Mouse (Mus musculus) CH12.LX (cell line): ENCODE measurements around the gene Zfhx3. TPM values are rescaled to one million over a fixed set of nuclear protein-coding genes. Genes with fewer than 3 reads are reported as not detected.

Experiments used
- DNase-seq: peaks from one replicate; pipeline ENCODE4 v3.0.0-alpha.2; 2013; ENCODE audit errors: extremely low read depth
- H3K27ac ChIP-seq: 2 replicates; pipeline ENCODE4 v1.5.1; 2012; ENCODE audit warnings: low read depth, mild to moderate bottlenecking, control low read depth, moderate library complexity; ENCODE audit not compliant: insufficient read depth
- H3K27me3 ChIP-seq: replicated peaks from 2 replicates; pipeline ENCODE3; 2012; ENCODE audit warnings: inconsistent platforms
- H3K36me3 ChIP-seq, 2 experiments: replicated peaks in 1 of 2; 2 replicates each; pipeline versions ENCODE3 to v1.6.1; 2012; ENCODE audit warnings: inconsistent platforms in 1 of 2, low read length in 1 of 2, mild to moderate bottlenecking in 1 of 2, mixed read lengths in 1 of 2, moderate library complexity in 1 of 2; ENCODE audit not compliant: control insufficient read depth in 1 of 2, insufficient read depth in 1 of 2
- H3K4me1 ChIP-seq, 2 experiments: 2 replicates each; pipeline ENCODE4 v1.6.1; 2012; ENCODE audit warnings: inconsistent platforms in 1 of 2, moderate library complexity in 1 of 2; ENCODE audit not compliant: insufficient read depth in 2 of 2, control insufficient read depth in 1 of 2
- H3K4me2 ChIP-seq: 2 replicates; pipeline ENCODE4 v1.6.1; 2012; ENCODE audit warnings: low read depth, mild to moderate bottlenecking, control low read depth; ENCODE audit not compliant: poor library complexity, insufficient read depth, severe bottlenecking
- H3K4me3 ChIP-seq, 3 experiments: fragments of 150-350 bp in 1 of 3; sonication (generic) in 1 of 3; replicated peaks in 1 of 3; 2 replicates each; pipeline versions ENCODE3 to v1.5.1; 2011 to 2012; ENCODE audit warnings: low read depth in 2 of 3, low read length in 2 of 3, mild to moderate bottlenecking in 2 of 3, moderate library complexity in 2 of 3, control low read depth in 1 of 3, improper control_type of control experiment in 1 of 3, inconsistent platforms in 1 of 3, mixed read lengths in 1 of 3; ENCODE audit not compliant: poor library complexity in 1 of 3
- H3K79me2 ChIP-seq: replicated peaks from 2 replicates; pipeline ENCODE4 v1.6.1; 2012; ENCODE audit warnings: mild to moderate bottlenecking, moderate library complexity; ENCODE audit not compliant: control insufficient read depth, poor library complexity, insufficient read depth, severe bottlenecking; ENCODE audit errors: extremely low read depth
- H3K9ac ChIP-seq: 2 replicates; pipeline ENCODE4 v1.6.1; 2012; ENCODE audit warnings: low read depth, mild to moderate bottlenecking, control low read depth, moderate library complexity; ENCODE audit not compliant: insufficient read depth
- H3K9me3 ChIP-seq: replicated peaks from 2 replicates; pipeline ENCODE3; 2012; ENCODE audit warnings: low read length, inconsistent platforms, mixed read lengths
- BHLHE40 ChIP-seq: IDR thresholded peaks from 2 replicates; pipeline ENCODE4 v1.6.1; 2011; ENCODE audit warnings: mild to moderate bottlenecking, low read depth, low read length, improper control_type of control experiment
- CHD2 ChIP-seq: IDR thresholded peaks from 2 replicates; pipeline ENCODE4 v1.6.1; 2011; ENCODE audit warnings: low read length, improper control_type of control experiment
- ELF1 ChIP-seq: IDR thresholded peaks from 2 replicates; pipeline ENCODE4 v1.6.1; 2014; ENCODE audit warnings: low read depth, mild to moderate bottlenecking, inconsistent platforms, low read length, improper control_type of control experiment
- EP300 ChIP-seq: IDR thresholded peaks from 2 replicates; pipeline ENCODE4 v1.6.1; 2011; ENCODE audit warnings: low read length, improper control_type of control experiment
- IRF4 ChIP-seq: IDR thresholded peaks from 2 replicates; pipeline ENCODE4 v1.6.1; 2014; ENCODE audit warnings: low read depth, mild to moderate bottlenecking, inconsistent platforms, low read length, improper control_type of control experiment
- JUN ChIP-seq: IDR thresholded peaks from 2 replicates; pipeline ENCODE4 v1.6.1; 2011; ENCODE audit warnings: low read depth, mild to moderate bottlenecking, low read length, improper control_type of control experiment, moderate library complexity; ENCODE audit not compliant: insufficient read depth
- JUND ChIP-seq: conservative IDR thresholded peaks from 2 replicates; pipeline ENCODE4 v1.6.1; 2011; ENCODE audit warnings: low read depth, low read length, improper control_type of control experiment
- KAT2A ChIP-seq: IDR thresholded peaks from 2 replicates; pipeline ENCODE4 v1.6.1; 2012; ENCODE audit warnings: low read length, improper control_type of control experiment, inconsistent platforms; ENCODE audit not compliant: insufficient replicate concordance
- MAZ ChIP-seq: IDR thresholded peaks from 2 replicates; pipeline ENCODE4 v1.6.1; 2012; ENCODE audit warnings: low read depth, mild to moderate bottlenecking, inconsistent platforms, low read length, improper control_type of control experiment, moderate library complexity
- MXI1 ChIP-seq: IDR thresholded peaks from 2 replicates; pipeline ENCODE4 v1.6.1; 2011; ENCODE audit warnings: mild to moderate bottlenecking, low read depth, low read length, improper control_type of control experiment
- POLR2AphosphoS2 ChIP-seq: IDR thresholded peaks from 2 replicates; pipeline ENCODE4 v1.6.1; 2011; ENCODE audit warnings: low read depth, low read length, improper control_type of control experiment
- RAD21 ChIP-seq: IDR thresholded peaks from 2 replicates; pipeline ENCODE4 v1.6.1; 2011; ENCODE audit warnings: low read depth, mild to moderate bottlenecking, low read length, improper control_type of control experiment, moderate library complexity
- SIN3A ChIP-seq: IDR thresholded peaks from 2 replicates; pipeline ENCODE4 v1.6.1; 2012; ENCODE audit warnings: low read length, improper control_type of control experiment, inconsistent platforms
- SMC3 ChIP-seq: IDR thresholded peaks from 2 replicates; pipeline ENCODE4 v1.6.1; 2011; ENCODE audit warnings: low read depth, low read length, improper control_type of control experiment
- TBP ChIP-seq: conservative IDR thresholded peaks from 2 replicates; pipeline ENCODE4 v1.6.1; 2011; ENCODE audit warnings: low read depth, low read length, improper control_type of control experiment
- USF1 ChIP-seq: IDR thresholded peaks from 2 replicates; pipeline ENCODE4 v1.6.1; 2014; ENCODE audit warnings: low read depth, mild to moderate bottlenecking, inconsistent platforms, low read length, improper control_type of control experiment
- ZC3H11A ChIP-seq: IDR thresholded peaks from 2 replicates; pipeline ENCODE4 v1.6.1; 2012; ENCODE audit warnings: low read depth, mild to moderate bottlenecking, inconsistent platforms, low read length, improper control_type of control experiment
- ZMIZ1 ChIP-seq: IDR thresholded peaks from 2 replicates; pipeline ENCODE4 v1.6.1; 2012; ENCODE audit warnings: low read depth, mild to moderate bottlenecking, inconsistent platforms, low read length, improper control_type of control experiment
- dilution Hi-C: fragments of 300-500 bp; cut with MboI; formaldehyde crosslinking; loops from 2 replicates; pipeline ENCODE4 v1.14.3; 2020; ENCODE audit warnings: low sequenced_read_pairs; ENCODE audit not compliant: extremely low pct_unique_long_range_greater_than_20kb, extremely low pct_ligation_motif_present
- in situ Hi-C: fragments of 300-500 bp; cut with MboI; formaldehyde crosslinking; loops from 3 replicates; pipeline ENCODE4 v1.14.3; 2019; ENCODE audit warnings: low sequenced_read_pairs, low pct_ligation_motif_present, low pct_unique_long_range_greater_than_20kb, mixed read lengths
- polyA plus RNA-seq: library from polyadenylated mRNA; unstranded; fragments of >175 nt; gene quantifications from 2 replicates; pipeline ENCODE4 v1.2.1, GENCODE M21; 2012; ENCODE audit warnings: low read depth; ENCODE audit not compliant: insufficient read length
- total RNA-seq, 2 experiments: library from RNA; depleted of rRNA; stranded (reverse); fragments of 300-350 nt in 1 of 2; fragments of >200 nt in 1 of 2; gene quantifications; 2 replicates each; pipeline ENCODE4 v1.2.3; 2012 to 2014

Gene Zfhx3
- total and polyA plus RNA-seq, 3 experiments, result 0.05 to 0.76 (median 0.68) TPM

- H3K27me3 ChIP-seq, result no peaks in the 10 kb centered on the region
- H3K9me3 ChIP-seq, result no peaks in the 10 kb centered on the region
- DNase-seq, result no peak
- no peak overlapping the region for H3K9ac ChIP-seq
- no peaks in the 10 kb centered on the region for H3K36me3 ChIP-seq
- H3K4me3 ChIP-seq, result no peak overlapping the region
- H3K79me2 ChIP-seq, result no peaks in the 10 kb centered on the region
- H3K4me2 ChIP-seq, result no peak overlapping the region
- dilution Hi-C loops, result no loop called here
- in situ Hi-C loops, result no loop called here
- TF ChIP-seq JUND, result no peak
- no peak for TF ChIP-seq USF1
- no peak for TF ChIP-seq MAZ
- TF ChIP-seq ELF1, result no peak
- no peak for TF ChIP-seq SMC3
- TF ChIP-seq BHLHE40, result no peak
- no peak for TF ChIP-seq POLR2AphosphoS2
- TF ChIP-seq SIN3A, result no peak
- H3K4me1 ChIP-seq, result no peaks in the 10 kb centered on the region
- no peak overlapping the region for H3K27ac ChIP-seq
Observed at GRCm38 (mm10) chr8:108613280-108613679, 670.8 kb downstream of the Zfhx3 start.

GRCm38 (mm10) chr8:108621296-108621695 is 678.9 kb downstream of the Zfhx3 start:
- in situ Hi-C loops (no loop called here), dilution Hi-C loops (no loop called here)
- TF ChIP-seq KAT2A, result no peak
- TF ChIP-seq JUN, result no peak
- H3K9ac ChIP-seq, result no peak overlapping the region
- no peaks in the 10 kb centered on the region for H3K9me3 ChIP-seq
- no peaks in the 10 kb centered on the region for H3K79me2 ChIP-seq
- H3K4me3 ChIP-seq, result no peak overlapping the region
- no peaks in the 10 kb centered on the region for H3K36me3 ChIP-seq
- H3K27ac ChIP-seq, result no peak overlapping the region
- no peak for DNase-seq
- no peaks in the 10 kb centered on the region for H3K4me1 ChIP-seq
- H3K4me2 ChIP-seq, result no peak overlapping the region
- no peaks in the 10 kb centered on the region for H3K27me3 ChIP-seq

- H3K27ac ChIP-seq, result no peak overlapping the region
- TF ChIP-seq EP300 (no peak), CHD2 (no peak), MXI1 (no peak), MAZ (no peak), RAD21 (no peak), TBP (no peak), BHLHE40 (no peak), KAT2A (no peak), IRF4 (no peak), ZMIZ1 (no peak), ZC3H11A (no peak)
- TF ChIP-seq, all 38 proteins: peak for 0
- H3K9me3 ChIP-seq, result no peaks in the 10 kb centered on the region
- H3K27me3 ChIP-seq, result no peaks in the 10 kb centered on the region
- dilution Hi-C loops (no loop called here), in situ Hi-C loops (no loop called here)
- no peaks in the 10 kb centered on the region for H3K79me2 ChIP-seq
- H3K9ac ChIP-seq, result no peak overlapping the region
- no peaks in the 10 kb centered on the region for H3K36me3 ChIP-seq
- H3K4me2 ChIP-seq, result no peak overlapping the region
- no peaks in the 10 kb centered on the region for H3K4me1 ChIP-seq
- H3K4me3 ChIP-seq, result no peak overlapping the region
- no peak for DNase-seq
Observed at GRCm38 (mm10) chr8:108623660-108624059, 681.2 kb downstream of the Zfhx3 start.
